Mouse (Mus musculus) C2C12 (cell line): ENCODE data around the gene Lpar1.

Experiments
- CEBPB ChIP-seq: IDR thresholded peaks from one replicate; pipeline ENCODE4 v1.6.1; 2011; ENCODE audit warnings: low read depth, mild to moderate bottlenecking, control low read depth, moderate library complexity
- CTCF ChIP-seq: IDR thresholded peaks from one replicate; pipeline ENCODE4 v1.5.1; 2011; ENCODE audit not compliant: control insufficient read depth, insufficient read depth, insufficient read length

DNA sequence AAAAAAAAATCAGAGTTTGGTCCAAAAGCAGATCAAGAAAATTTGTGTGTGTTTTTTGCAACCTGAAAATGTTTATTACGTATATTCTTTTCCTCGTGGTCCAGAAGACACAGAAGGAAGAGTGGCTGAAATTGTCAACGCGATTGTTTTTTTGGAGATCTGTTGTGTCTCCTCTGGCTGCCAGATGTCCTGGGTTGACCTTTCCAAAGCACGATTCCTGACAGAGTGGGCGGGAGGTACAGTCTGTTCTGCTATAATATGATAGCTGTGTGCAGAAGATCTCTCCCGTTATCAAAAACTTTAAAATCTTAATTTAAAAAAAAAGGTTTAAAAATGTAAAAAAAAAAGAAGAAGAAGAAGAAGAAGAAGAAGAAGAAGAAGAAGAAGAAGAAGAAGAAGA lies 105.9 kb downstream of the Lpar1 start:
- no peak for TF ChIP-seq CTCF
- no peak for TF ChIP-seq CEBPB
